Mouse (Mus musculus) myocyte (in vitro differentiated cells): Measurements from ENCODE around the gene Myt1l. TPM values are rescaled to one million over a fixed set of nuclear protein-coding genes. Genes with fewer than 3 reads are reported as not detected.

Source experiments
- H3K27me3 ChIP-seq: one replicate; pipeline ENCODE4 v1.6.1; 2011; ENCODE audit not compliant: control insufficient read depth, insufficient read depth, insufficient read length
- H3K36me3 ChIP-seq: one replicate; pipeline ENCODE4 v1.6.1; 2011; ENCODE audit not compliant: control insufficient read depth, insufficient read depth
- H3K4me2 ChIP-seq: one replicate; pipeline ENCODE4 v1.6.1; 2011; ENCODE audit warnings: low read depth, control low read depth
- H3K4me3 ChIP-seq: one replicate; pipeline ENCODE4 v1.5.1; 2011; ENCODE audit warnings: mild to moderate bottlenecking, control low read depth, moderate library complexity
- H3K79me2 ChIP-seq: one replicate; pipeline ENCODE4 v1.6.1; 2011; ENCODE audit not compliant: control insufficient read depth, insufficient read depth
- H3ac ChIP-seq: one replicate; pipeline ENCODE4 v1.6.1; 2011; ENCODE audit not compliant: control insufficient read depth, insufficient read length
- CEBPB ChIP-seq: IDR thresholded peaks from 2 replicates; pipeline ENCODE4 v1.6.1; 2011; ENCODE audit warnings: mild to moderate bottlenecking, moderate library complexity; ENCODE audit not compliant: poor library complexity, insufficient read depth, severe bottlenecking
- E2F4 ChIP-seq: IDR thresholded peaks from one replicate; pipeline ENCODE4 v1.6.1; 2011; ENCODE audit warnings: mild to moderate bottlenecking, control low read depth, moderate library complexity; ENCODE audit not compliant: insufficient read depth
- MAX ChIP-seq: IDR thresholded peaks from one replicate; pipeline ENCODE4 v1.6.1; 2011; ENCODE audit warnings: low read depth, mild to moderate bottlenecking, control low read depth
- MYOD1 ChIP-seq, 3 experiments: IDR thresholded peaks; one replicate each; pipeline ENCODE4 v1.6.1; 2011; ENCODE audit warnings: control low read depth in 2 of 3, low read depth in 2 of 3, mild to moderate bottlenecking in 2 of 3, moderate library complexity in 1 of 3; ENCODE audit not compliant: insufficient read length in 2 of 3, control insufficient read depth in 1 of 3
- MYOG ChIP-seq, 3 experiments: IDR thresholded peaks; one replicate each; pipeline ENCODE4 v1.6.1; 2011; ENCODE audit warnings: control low read depth in 2 of 3, low read depth in 2 of 3, mild to moderate bottlenecking in 2 of 3; ENCODE audit not compliant: insufficient read length in 2 of 3, control insufficient read depth in 1 of 3, insufficient read depth in 1 of 3
- POLR2A ChIP-seq: IDR thresholded peaks from one replicate; pipeline ENCODE4 v1.6.1; 2011; ENCODE audit warnings: low read depth, mild to moderate bottlenecking, control low read depth, moderate library complexity; ENCODE audit not compliant: insufficient read length
- POLR2AphosphoS2 ChIP-seq: IDR thresholded peaks from one replicate; pipeline ENCODE4 v1.6.1; 2011; ENCODE audit warnings: low read depth, control low read depth; ENCODE audit not compliant: insufficient read length
- REST ChIP-seq: IDR thresholded peaks from one replicate; pipeline ENCODE4 v1.6.1; 2011; ENCODE audit warnings: mild to moderate bottlenecking, control low read depth, moderate library complexity; ENCODE audit not compliant: insufficient read depth, insufficient read length
- SRF ChIP-seq: IDR thresholded peaks from one replicate; pipeline ENCODE4 v1.6.1; 2011; ENCODE audit warnings: low read depth; ENCODE audit not compliant: control insufficient read depth, insufficient read length
- TCF12 ChIP-seq: IDR thresholded peaks from one replicate; pipeline ENCODE4 v1.6.1; 2011; ENCODE audit warnings: mild to moderate bottlenecking, control low read depth; ENCODE audit not compliant: poor library complexity, insufficient read depth, severe bottlenecking
- TCF3 ChIP-seq: IDR thresholded peaks from one replicate; pipeline ENCODE4 v1.6.1; 2011; ENCODE audit warnings: low read depth, control low read depth; ENCODE audit not compliant: insufficient read length
- USF1 ChIP-seq: IDR thresholded peaks from one replicate; pipeline ENCODE4 v1.6.1; 2011; ENCODE audit warnings: low read depth, mild to moderate bottlenecking, control low read depth, moderate library complexity
- polyA plus RNA-seq: library from polyadenylated mRNA; unstranded; fragments of >200 nt; fragmentation: generic; extraction: Trizol; gene quantifications from one replicate; pipeline ENCODE4 v1.2.1, GENCODE M21; 2012; ENCODE audit warnings: missing spikeins

The Myt1l gene
- polyA plus RNA-seq, 1 experiment = 0.01 TPM

DNA sequence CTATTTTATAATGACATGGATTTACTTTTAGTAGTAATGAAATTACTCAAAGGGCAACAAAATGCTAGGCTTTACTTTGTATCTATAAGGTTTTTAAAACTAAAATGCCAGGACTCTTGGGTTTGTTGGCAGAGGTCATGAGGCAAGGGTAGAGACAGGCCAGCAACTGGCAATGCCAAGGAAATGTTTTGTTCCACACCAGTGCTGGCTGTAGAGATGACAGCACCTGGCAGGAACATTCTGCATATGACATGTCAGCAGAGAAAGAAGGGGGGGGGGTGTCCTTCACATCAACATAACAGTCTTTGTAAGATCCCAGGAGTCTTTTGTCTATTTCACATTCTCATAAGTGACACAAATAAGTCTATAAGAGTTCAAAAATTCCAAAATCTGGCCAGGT lies 302.4 kb downstream of the Myt1l start:
- H3K27me3 ChIP-seq = peaks cover 13% of the 10 kb centered on the region

DNA sequence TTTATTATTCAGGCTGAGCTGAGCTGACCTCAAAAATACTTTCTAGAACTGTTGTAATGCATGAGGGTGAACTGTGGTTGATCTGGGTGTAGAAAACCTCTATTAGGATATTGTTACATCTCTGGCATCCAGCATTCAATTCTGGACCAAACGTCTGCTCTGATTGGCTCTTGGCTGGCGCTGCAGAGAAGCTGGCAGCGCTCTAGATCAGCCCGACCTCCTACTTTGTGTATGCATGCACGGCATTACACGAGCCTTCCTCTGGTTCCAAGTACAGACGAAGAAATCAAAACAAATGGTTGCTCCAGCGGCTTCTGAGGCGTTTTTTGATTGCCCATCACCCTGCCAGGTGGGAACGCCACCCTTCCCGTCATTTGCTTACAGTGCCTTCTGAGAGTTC lies 303.2 kb downstream of the Myt1l start:
- no peaks in the 10 kb centered on the region for H3K79me2 ChIP-seq
- TF ChIP-seq POLR2AphosphoS2 (no peak), CEBPB (no peak), USF1 (no peak), MAX (no peak), E2F4 (no peak), TCF3 (no peak), MYOG (IDR thresholded peaks at IDR 0.05; ENCODE audit: control insufficient read depth in 1 of 3, insufficient read depth in 1 of 3, insufficient read length in 2 of 3, low read depth in 2 of 3) (no peak), POLR2A (no peak), TCF12 (no peak), REST (no peak), MYOD1 (IDR thresholded peaks at IDR 0.05; ENCODE audit: control insufficient read depth in 1 of 3, insufficient read length in 2 of 3, low read depth in 2 of 3) (no peak), SRF (no peak)
- peaks cover 13% of the 10 kb centered on the region for H3K27me3 ChIP-seq
- no peak overlapping the region for H3ac ChIP-seq
- H3K36me3 ChIP-seq = no peaks in the 10 kb centered on the region
- H3K4me2 ChIP-seq = no peak overlapping the region
- no peak overlapping the region for H3K4me3 ChIP-seq

More for the DNA sequence above, 302.4 kb downstream of the Myt1l start:
- H3ac ChIP-seq = no peak overlapping the region
- no peak for TF ChIP-seq CEBPB
- TF ChIP-seq MYOD1 (IDR thresholded peaks at IDR 0.05; ENCODE audit: control insufficient read depth in 1 of 3, insufficient read length in 2 of 3, low read depth in 2 of 3) = no peak
- TF ChIP-seq MAX = no peak
- no peak for TF ChIP-seq TCF12
- no peak for TF ChIP-seq USF1
- H3K36me3 ChIP-seq = no peaks in the 10 kb centered on the region
- H3K4me3 ChIP-seq = no peak overlapping the region
- no peak overlapping the region for H3K4me2 ChIP-seq
- no peaks in the 10 kb centered on the region for H3K79me2 ChIP-seq

DNA sequence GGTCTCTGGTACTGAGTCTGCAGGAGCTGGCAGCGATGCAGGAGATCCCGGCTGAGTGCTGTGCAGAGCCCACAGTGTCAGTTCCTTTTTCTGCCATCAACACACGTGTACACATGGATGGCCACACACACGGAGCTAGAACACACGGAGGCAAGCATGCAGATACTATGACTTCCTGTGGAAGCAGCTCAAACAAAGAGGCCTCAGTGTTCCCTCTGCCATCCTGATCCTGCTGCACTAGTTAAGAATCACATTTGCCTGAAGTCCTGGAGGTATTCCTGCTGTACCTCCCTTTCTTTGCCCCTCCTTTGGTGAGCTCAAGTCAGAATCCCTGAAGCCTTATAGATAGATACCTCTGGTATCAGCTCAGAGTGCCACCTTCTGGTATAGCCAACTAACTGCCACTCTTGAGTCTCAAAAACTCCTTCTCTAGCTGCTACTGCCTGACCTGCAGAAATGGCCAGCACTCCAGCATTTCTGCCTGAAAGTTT lies 309.2 kb downstream of the Myt1l start:
- H3ac ChIP-seq = no peak overlapping the region
- H3K4me2 ChIP-seq = no peak overlapping the region
- no peaks in the 10 kb centered on the region for H3K36me3 ChIP-seq
- H3K27me3 ChIP-seq = peaks cover 11% of the 10 kb centered on the region
- no peak for TF ChIP-seq POLR2A
- no peak for TF ChIP-seq MAX
- TF ChIP-seq MYOD1 (IDR thresholded peaks at IDR 0.05; ENCODE audit: control insufficient read depth in 1 of 3, insufficient read length in 2 of 3, low read depth in 2 of 3) = no peak
- no peak for TF ChIP-seq TCF12
- no peak for TF ChIP-seq MYOG (IDR thresholded peaks at IDR 0.05; ENCODE audit: control insufficient read depth in 1 of 3, insufficient read depth in 1 of 3, insufficient read length in 2 of 3, low read depth in 2 of 3)
- no peak for TF ChIP-seq E2F4
- TF ChIP-seq SRF = no peak
- no peak for TF ChIP-seq CEBPB
- no peak for TF ChIP-seq REST
- TF ChIP-seq TCF3 = no peak
- no peak for TF ChIP-seq POLR2AphosphoS2
- TF ChIP-seq USF1 = no peak
- no peak overlapping the region for H3K4me3 ChIP-seq
- H3K79me2 ChIP-seq = no peaks in the 10 kb centered on the region

DNA sequence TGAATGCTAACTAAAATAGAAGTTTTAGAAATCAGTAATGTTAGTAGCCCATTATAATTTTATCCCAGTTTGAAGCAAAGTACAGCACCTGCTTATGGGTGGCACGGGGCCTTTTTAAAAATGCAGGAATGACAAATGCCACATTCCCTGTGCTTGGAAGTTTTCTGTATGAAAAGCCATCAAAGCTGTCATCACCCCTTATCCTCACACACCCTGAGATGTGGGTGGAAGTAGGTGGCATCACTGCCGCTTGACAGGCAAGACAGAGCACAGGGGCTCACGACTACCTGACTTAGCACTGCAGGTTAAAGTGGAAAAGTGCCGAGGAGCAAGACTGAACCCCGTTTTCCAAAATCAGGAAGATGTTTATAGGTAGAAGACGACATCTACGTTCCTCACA lies 310.2 kb downstream of the Myt1l start:
- Histone ChIP-seq H3K36me3 (no peaks in the 10 kb centered on the region), H3K79me2 (no peaks in the 10 kb centered on the region), H3K27me3 (peaks cover 6% of the 10 kb centered on the region), H3K4me3 (no peak overlapping the region), H3ac (no peak overlapping the region), H3K4me2 (no peak overlapping the region)
- TF ChIP-seq TCF3 (no peak), REST (no peak), POLR2A (no peak), POLR2AphosphoS2 (no peak), USF1 (no peak), MAX (no peak), TCF12 (no peak), E2F4 (no peak), CEBPB (no peak), SRF (no peak), MYOD1 (IDR thresholded peaks at IDR 0.05; ENCODE audit: control insufficient read depth in 1 of 3, insufficient read length in 2 of 3, low read depth in 2 of 3) (no peak), MYOG (IDR thresholded peaks at IDR 0.05; ENCODE audit: control insufficient read depth in 1 of 3, insufficient read depth in 1 of 3, insufficient read length in 2 of 3, low read depth in 2 of 3) (no peak)

DNA sequence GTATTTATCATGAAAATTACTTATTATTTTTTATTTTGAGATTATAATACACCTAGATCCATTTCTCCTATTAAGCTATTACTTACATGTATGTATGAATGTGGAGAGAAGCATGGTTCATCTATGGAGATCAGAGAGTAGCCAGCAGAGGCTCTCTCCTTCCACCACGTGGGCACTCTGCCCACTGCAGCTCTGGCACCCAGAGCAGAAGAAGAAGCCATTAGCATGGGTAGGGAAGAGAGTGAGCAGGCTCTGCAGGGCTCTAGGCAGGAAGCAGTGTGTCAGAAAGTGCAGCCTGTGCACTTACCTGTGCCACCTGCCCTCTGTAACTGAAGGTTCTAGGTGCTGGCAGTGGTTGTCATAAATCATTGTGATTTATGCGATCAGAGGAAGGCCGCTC lies 321.8 kb downstream of the Myt1l start:
- no peak overlapping the region for H3ac ChIP-seq
- no peaks in the 10 kb centered on the region for H3K79me2 ChIP-seq
- no peak overlapping the region for H3K4me3 ChIP-seq
- peaks cover 10% of the 10 kb centered on the region for H3K27me3 ChIP-seq
- no peaks in the 10 kb centered on the region for H3K36me3 ChIP-seq
- H3K4me2 ChIP-seq = no peak overlapping the region
- TF ChIP-seq USF1 (no peak), E2F4 (no peak), REST (no peak), TCF3 (no peak), MAX (no peak), MYOD1 (IDR thresholded peaks at IDR 0.05; ENCODE audit: control insufficient read depth in 1 of 3, insufficient read length in 2 of 3, low read depth in 2 of 3) (no peak), CEBPB (no peak), TCF12 (no peak), MYOG (IDR thresholded peaks at IDR 0.05; ENCODE audit: control insufficient read depth in 1 of 3, insufficient read depth in 1 of 3, insufficient read length in 2 of 3, low read depth in 2 of 3) (no peak), POLR2AphosphoS2 (no peak), POLR2A (no peak), SRF (no peak)
